Comparison of ENCODE assay signal across 8 mouse cellular contexts in the genomic region with DNA sequence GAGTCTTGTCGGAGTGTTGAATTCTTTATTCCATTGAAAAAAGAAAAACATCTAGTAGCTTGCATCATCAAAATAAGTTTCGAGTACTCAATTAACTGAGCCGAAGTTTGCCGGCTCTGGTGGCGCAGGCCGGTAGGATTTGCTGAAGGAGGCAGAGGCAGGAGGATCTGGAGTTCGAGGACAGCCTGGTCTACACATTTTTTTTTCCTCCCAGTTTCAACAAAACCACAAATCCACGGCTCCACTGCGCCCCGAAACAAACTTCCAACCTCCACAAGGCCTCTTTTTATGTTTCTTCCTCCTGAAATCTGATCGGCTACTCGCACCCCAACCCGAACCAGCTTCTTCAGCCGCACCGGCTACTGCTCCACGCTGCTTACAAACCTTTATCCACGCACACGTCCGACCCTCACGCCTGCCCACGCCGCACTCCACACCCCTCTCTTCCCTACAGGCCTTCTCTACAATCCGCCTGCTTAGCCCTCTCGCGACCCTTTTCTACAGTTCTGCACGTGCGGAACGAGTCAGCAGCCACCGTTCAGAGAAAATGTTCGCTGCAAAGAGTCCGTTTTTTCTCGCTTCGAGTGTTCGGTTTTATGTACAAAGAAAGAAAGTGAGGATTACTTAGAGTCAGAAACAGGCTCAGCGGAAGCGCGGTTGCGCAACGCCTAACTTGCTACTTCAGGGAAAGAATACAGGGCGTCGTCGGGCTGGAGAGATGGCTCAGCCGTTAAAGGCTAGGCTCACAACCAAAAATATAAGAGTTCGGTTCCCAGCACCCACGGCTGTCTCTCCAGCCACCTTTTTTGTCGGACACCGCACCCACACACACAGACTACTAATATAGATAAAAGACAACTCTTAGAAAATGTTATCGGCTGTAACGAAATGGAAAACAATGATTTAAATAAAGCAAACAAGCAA. TPM values are rescaled to one million over a fixed set of nuclear protein-coding genes. Genes with fewer than 3 reads are reported as not detected.
DNase-seq lines count a peak whose midpoint lies in the region; ATAC-seq and TF ChIP-seq lines count a peak whose summit lies in the region.

No protein-coding gene starts in this region.

- no peaks in the 10 kb centered on the region for H3K4me1 ChIP-seq in ES-Bruce4 (ENCODE audit: control insufficient read depth, insufficient read depth, low read length)
- peaks cover 18% of the 10 kb centered on the region for H3K4me1 ChIP-seq in forebrain, embryonic 12.5 days
- 0 out of 2 replicates have a peak, but pooled peaks cover 6% of the 10 kb centered on the region for H3K4me1 ChIP-seq in heart, postnatal 0 days (ENCODE audit: control insufficient read depth, insufficient read depth)
- peaks cover 28% of the 10 kb centered on the region for H3K4me1 ChIP-seq in liver, embryonic 16.5 days (ENCODE audit: control insufficient read depth, low read depth, low read length)
- H3K4me1 ChIP-seq in neural tube, embryonic 14.5 days (ENCODE audit: control insufficient read depth, insufficient read depth, low read length), result no peaks in the 10 kb centered on the region
- H3K4me1 ChIP-seq in testis, adult 2 months (ENCODE audit: control insufficient read depth, insufficient read depth, low read length), result peaks cover 16% of the 10 kb centered on the region

- peak; percentile 52 for ATAC-seq in forebrain, embryonic 12.5 days (ENCODE audit: low FRiP score)
- ATAC-seq in heart, postnatal 0 days (ENCODE audit: insufficient read depth, low read depth), result peak; percentile 65
- peak; percentile 72 for ATAC-seq in liver, embryonic 16.5 days (ENCODE audit: low read depth)
- ATAC-seq in neural tube, embryonic 14.5 days (ENCODE audit: low read depth), result peak; percentile 65

- peak overlapping the region; percentile 73 for H3K9ac ChIP-seq in ES-Bruce4 (ENCODE audit: low read depth, poor library complexity, severe bottlenecking)
- peak overlapping the region; percentile 73 for H3K9ac ChIP-seq in forebrain, embryonic 12.5 days
- H3K9ac ChIP-seq in heart, postnatal 0 days (replicated peaks; ENCODE audit: low read depth, low read length), result peak overlapping the region; percentile 70
- H3K9ac ChIP-seq in liver, embryonic 16.5 days (ENCODE audit: low read depth, low read length), result peak overlapping the region; percentile 78
- peak overlapping the region; percentile 60 for H3K9ac ChIP-seq in neural tube, embryonic 14.5 days (replicated peaks; ENCODE audit: low read depth, low read length)

- H3K9me3 ChIP-seq in ES-Bruce4 (replicated peaks; ENCODE audit: control insufficient read depth, insufficient read depth, low read length, poor library complexity, severe bottlenecking), result no peaks in the 10 kb centered on the region
- H3K9me3 ChIP-seq in forebrain, embryonic 12.5 days, result no peaks in the 10 kb centered on the region
- H3K9me3 ChIP-seq in heart, postnatal 0 days (replicated peaks; ENCODE audit: control insufficient read depth, low read length), result no peaks in the 10 kb centered on the region
- H3K9me3 ChIP-seq in liver, embryonic 16.5 days (replicated peaks; ENCODE audit: control insufficient read depth, low read length), result no peaks in the 10 kb centered on the region
- no peaks in the 10 kb centered on the region for H3K9me3 ChIP-seq in neural tube, embryonic 14.5 days (ENCODE audit: control insufficient read depth, low read length)

- H3K36me3 ChIP-seq in ES-Bruce4 (ENCODE audit: control insufficient read depth, insufficient read depth, low read length, poor library complexity, severe bottlenecking), result no peaks in the 10 kb centered on the region
- H3K36me3 ChIP-seq in forebrain, embryonic 12.5 days (replicated peaks), result no peaks in the 10 kb centered on the region
- H3K36me3 ChIP-seq in heart, postnatal 0 days (replicated peaks; ENCODE audit: control insufficient read depth, insufficient read depth, low read length), result no peaks in the 10 kb centered on the region
- no peaks in the 10 kb centered on the region for H3K36me3 ChIP-seq in liver, embryonic 16.5 days (ENCODE audit: control insufficient read depth, insufficient read depth)
- H3K36me3 ChIP-seq in neural tube, embryonic 14.5 days (ENCODE audit: control insufficient read depth, insufficient read depth, low read length), result no peaks in the 10 kb centered on the region
- H3K36me3 ChIP-seq in testis, adult 2 months (ENCODE audit: control insufficient read depth, insufficient read depth, low read length), result no peaks in the 10 kb centered on the region

- TF ChIP-seq POLR2A in ES-Bruce4 (IDR thresholded peaks at IDR 0.05; ENCODE audit: insufficient read depth, low read length), result no peak
- TF ChIP-seq POLR2A in testis, adult 2 months (IDR thresholded peaks at IDR 0.05; ENCODE audit: control insufficient read depth, low read depth, low read length), result no peak

- peak overlapping the region; percentile 87 for H3K4me3 ChIP-seq in ES-Bruce4 (ENCODE audit: low read depth, low read length)
- peak overlapping the region; percentile 74 for H3K4me3 ChIP-seq in forebrain, embryonic 12.5 days (replicated peaks)
- peak overlapping the region; percentile 76 for H3K4me3 ChIP-seq in heart, postnatal 0 days (ENCODE audit: low read depth, low read length)
- H3K4me3 ChIP-seq in liver, embryonic 16.5 days (ENCODE audit: low read depth, low read length), result peak overlapping the region; percentile 77
- H3K4me3 ChIP-seq in neural tube, embryonic 14.5 days (ENCODE audit: low read depth, low read length), result peak overlapping the region; percentile 55
- H3K4me3 ChIP-seq in testis, adult 2 months (ENCODE audit: control insufficient read depth, low read depth, low read length), result peak overlapping the region; percentile 96

- peak overlapping the region; percentile 63 for H3K4me2 ChIP-seq in forebrain, embryonic 12.5 days
- H3K4me2 ChIP-seq in heart, postnatal 0 days (ENCODE audit: low read depth, low read length), result peak overlapping the region; percentile 61
- H3K4me2 ChIP-seq in liver, embryonic 16.5 days (ENCODE audit: low read depth, low read length), result peak overlapping the region; percentile 86
- peak overlapping the region; percentile 67 for H3K4me2 ChIP-seq in neural tube, embryonic 14.5 days (ENCODE audit: low read depth, low read length)

- no peaks in the 10 kb centered on the region for H3K27me3 ChIP-seq in ES-Bruce4 (ENCODE audit: control insufficient read depth, insufficient read depth, low read length, poor library complexity, severe bottlenecking)
- H3K27me3 ChIP-seq in forebrain, embryonic 12.5 days, result no peaks in the 10 kb centered on the region
- no peaks in the 10 kb centered on the region for H3K27me3 ChIP-seq in heart, postnatal 0 days (ENCODE audit: control insufficient read depth, insufficient read depth, low read length)
- H3K27me3 ChIP-seq in liver, embryonic 16.5 days (ENCODE audit: control insufficient read depth, insufficient read depth, low read depth, low read length), result no peaks in the 10 kb centered on the region
- H3K27me3 ChIP-seq in neural tube, embryonic 14.5 days (ENCODE audit: control insufficient read depth, insufficient read depth, low read length), result no peaks in the 10 kb centered on the region
- no peaks in the 10 kb centered on the region for H3K27me3 ChIP-seq in testis, adult 2 months (ENCODE audit: control insufficient read depth, insufficient read depth, low read length)

- no peak for TF ChIP-seq EP300 in ES-Bruce4 (IDR thresholded peaks at IDR 0.05; ENCODE audit: insufficient read depth, low read depth, low read length)
- TF ChIP-seq EP300 in heart, postnatal 0 days (IDR thresholded peaks at IDR 0.05; ENCODE audit: low read depth), result peak; percentile 46; the same call in 1 of the 2 replicates

- no peak for TF ChIP-seq CTCF in ES-Bruce4 (IDR thresholded peaks at IDR 0.05; ENCODE audit: low read depth, low read length)
- no peak for TF ChIP-seq CTCF in heart, postnatal 0 days (IDR thresholded peaks at IDR 0.05; ENCODE audit: low read depth)
- TF ChIP-seq CTCF in testis, adult 2 months (IDR thresholded peaks at IDR 0.05; ENCODE audit: control insufficient read depth, insufficient read depth, insufficient replicate concordance, low read depth, low read length), result no peak

- DNase-seq in c-Kit-positive CD71-positive TER-119-positive erythroid progenitor cells, embryonic 14.5 days (ENCODE audit: low spot score), result peak; percentile 87
- DNase-seq in heart, postnatal 0 days (ENCODE audit: low spot score), result peak; percentile 80
- DNase-seq in kidney, postnatal 4 days, result peak; percentile 89 to 92

- H3K27ac ChIP-seq in ES-Bruce4 (ENCODE audit: insufficient read depth, low read length), result peak overlapping the region; percentile 74
- peak overlapping the region; percentile 83 for H3K27ac ChIP-seq in forebrain, embryonic 12.5 days
- H3K27ac ChIP-seq in heart, postnatal 0 days (ENCODE audit: low read depth), result peak overlapping the region; percentile 94
- peak overlapping the region; percentile 90 for H3K27ac ChIP-seq in liver, embryonic 16.5 days (ENCODE audit: low read length)
- peak overlapping the region; percentile 80 for H3K27ac ChIP-seq in neural tube, embryonic 14.5 days (ENCODE audit: low read depth, low read length)
- peak overlapping the region; percentile 87 for H3K27ac ChIP-seq in testis, adult 2 months (ENCODE audit: control insufficient read depth, insufficient read depth, low read depth, low read length)

- under 1% methylated on average over 49 of the region's 49 CpGs for WGBS in forebrain, embryonic 12.5 days
- WGBS in heart, postnatal 0 days, result under 1% methylated on average over 49 of the region's 49 CpGs
- under 1% methylated on average over 49 of the region's 49 CpGs for WGBS in liver, embryonic 16.5 days (ENCODE audit: insufficient replicate concordance)
- under 1% methylated on average over 49 of the region's 49 CpGs for WGBS in neural tube, embryonic 14.5 days

RNA-seq across cellular contexts. Expression of a gene that starts 12.5 kb away (rescaled TPM):
- not detected in 2 replicates for polyA plus RNA-seq in ES-Bruce4 (2011; ENCODE audit: insufficient read depth, insufficient read length, low read depth, missing spikeins)
- polyA plus RNA-seq in forebrain, embryonic 12.5 days (2016; fragmentation: Nextera tagmentation; extraction: Ambion mirVana), result not detected in 2 replicates
- total RNA-seq in heart, postnatal 0 days (2014; rRNA removed; ENCODE audit: low replicate concordance), result not detected in 2 replicates
- polyA plus RNA-seq in heart, postnatal 0 days (2015; fragmentation: Nextera tagmentation; extraction: Ambion mirVana), result not detected in 2 replicates
- polyA plus RNA-seq in liver, embryonic 16.5 days (2015; fragmentation: Nextera tagmentation; extraction: Ambion mirVana), result 0.23 and 0.46 TPM in 2 replicates
- polyA plus RNA-seq in neural tube, embryonic 14.5 days (2014; fragmentation: Nextera tagmentation; extraction: Ambion mirVana), result not detected in 2 replicates
- polyA plus RNA-seq in testis, adult 2 months (2012; rRNA removed), result not detected in 2 replicates

RNA-seq across cellular contexts. Expression of a gene that starts 12.5 kb away (rescaled TPM):
- not detected in 2 replicates for polyA plus RNA-seq in ES-Bruce4 (2011; ENCODE audit: insufficient read depth, insufficient read length, low read depth, missing spikeins)
- polyA plus RNA-seq in forebrain, embryonic 12.5 days (2016; fragmentation: Nextera tagmentation; extraction: Ambion mirVana), result not detected in 2 replicates
- not detected in 2 replicates for total RNA-seq in heart, postnatal 0 days (2014; rRNA removed; ENCODE audit: low replicate concordance)
- polyA plus RNA-seq in heart, postnatal 0 days (2015; fragmentation: Nextera tagmentation; extraction: Ambion mirVana), result not detected in 2 replicates
- polyA plus RNA-seq in liver, embryonic 16.5 days (2015; fragmentation: Nextera tagmentation; extraction: Ambion mirVana), result 0.20 TPM in 1 of 2 replicates, not detected in the other
- not detected in 2 replicates for polyA plus RNA-seq in neural tube, embryonic 14.5 days (2014; fragmentation: Nextera tagmentation; extraction: Ambion mirVana)
- polyA plus RNA-seq in testis, adult 2 months (2012; rRNA removed), result not detected in 2 replicates

RNA-seq across cellular contexts. Expression of a gene that starts 48.8 kb away (rescaled TPM):
- not detected in 2 replicates for polyA plus RNA-seq in ES-Bruce4 (2011; ENCODE audit: insufficient read depth, insufficient read length, low read depth, missing spikeins)
- polyA plus RNA-seq in forebrain, embryonic 12.5 days (2016; fragmentation: Nextera tagmentation; extraction: Ambion mirVana), result 0.10 TPM in 1 of 2 replicates, not detected in the other
- total RNA-seq in heart, postnatal 0 days (2014; rRNA removed; ENCODE audit: low replicate concordance), result not detected in 2 replicates
- polyA plus RNA-seq in heart, postnatal 0 days (2015; fragmentation: Nextera tagmentation; extraction: Ambion mirVana), result not detected in 2 replicates
- 0.21 and 0.30 TPM in 2 replicates for polyA plus RNA-seq in liver, embryonic 16.5 days (2015; fragmentation: Nextera tagmentation; extraction: Ambion mirVana)
- polyA plus RNA-seq in neural tube, embryonic 14.5 days (2014; fragmentation: Nextera tagmentation; extraction: Ambion mirVana), result not detected in 2 replicates
- polyA plus RNA-seq in testis, adult 2 months (2012; rRNA removed), result 0.07 TPM in 1 of 2 replicates, not detected in the other

RNA-seq across cellular contexts. Expression of a gene that starts 49.6 kb away (rescaled TPM):
- polyA plus RNA-seq in ES-Bruce4 (2011; ENCODE audit: insufficient read depth, insufficient read length, low read depth, missing spikeins), result not detected in 2 replicates
- polyA plus RNA-seq in forebrain, embryonic 12.5 days (2016; fragmentation: Nextera tagmentation; extraction: Ambion mirVana), result 0.08 TPM in 1 of 2 replicates, not detected in the other
- not detected in 2 replicates for total RNA-seq in heart, postnatal 0 days (2014; rRNA removed; ENCODE audit: low replicate concordance)
- not detected in 2 replicates for polyA plus RNA-seq in heart, postnatal 0 days (2015; fragmentation: Nextera tagmentation; extraction: Ambion mirVana)
- polyA plus RNA-seq in liver, embryonic 16.5 days (2015; fragmentation: Nextera tagmentation; extraction: Ambion mirVana), result 0.61 and 0.78 TPM in 2 replicates
- polyA plus RNA-seq in neural tube, embryonic 14.5 days (2014; fragmentation: Nextera tagmentation; extraction: Ambion mirVana), result not detected in 2 replicates
- 0.25 TPM in 1 of 2 replicates, not detected in the other for polyA plus RNA-seq in testis, adult 2 months (2012; rRNA removed)

RNA-seq across cellular contexts. Expression of a gene that starts 52.3 kb away (rescaled TPM):
- not detected in 2 replicates for polyA plus RNA-seq in ES-Bruce4 (2011; ENCODE audit: insufficient read depth, insufficient read length, low read depth, missing spikeins)
- polyA plus RNA-seq in forebrain, embryonic 12.5 days (2016; fragmentation: Nextera tagmentation; extraction: Ambion mirVana), result 0.17 and 0.43 TPM in 2 replicates
- total RNA-seq in heart, postnatal 0 days (2014; rRNA removed; ENCODE audit: low replicate concordance), result 0.08 TPM in 1 of 2 replicates, not detected in the other
- 0.10 TPM in 1 of 2 replicates, not detected in the other for polyA plus RNA-seq in heart, postnatal 0 days (2015; fragmentation: Nextera tagmentation; extraction: Ambion mirVana)
- 6.3 and 6.6 TPM in 2 replicates for polyA plus RNA-seq in liver, embryonic 16.5 days (2015; fragmentation: Nextera tagmentation; extraction: Ambion mirVana)
- 0.50 TPM in 2 replicates for polyA plus RNA-seq in neural tube, embryonic 14.5 days (2014; fragmentation: Nextera tagmentation; extraction: Ambion mirVana)
- polyA plus RNA-seq in testis, adult 2 months (2012; rRNA removed), result 0.08 and 0.09 TPM in 2 replicates

Comparison
In these comparisons a context has a peak if more than half of its experiments do, and no peak if none do; other contexts are left out.
1. Peak in every context shown above with its lines: DNase-seq, ATAC-seq, H3K4me3 ChIP-seq and H3K27ac ChIP-seq.